Mouse (Mus musculus) G1E (cell line): ENCODE data around the gene Fndc11. TPM values are rescaled to one million over a fixed set of nuclear protein-coding genes. Genes with fewer than 3 reads are reported as not detected.

Experiments used
- ATAC-seq: 2 replicates; pipeline ENCODE4 v1.8.0; 2016; ENCODE audit warnings: mild to moderate bottlenecking; ENCODE audit not compliant: insufficient number of reproducible peaks, poor library complexity, low FRiP score, severe bottlenecking; ENCODE audit errors: extremely low read depth
- DNase-seq: peaks from one replicate; pipeline ENCODE4 v3.0.0; 2012; ENCODE audit warnings: low spot score
- H3K27me3 ChIP-seq: 2 replicates; pipeline ENCODE4 v1.6.1; 2012; ENCODE audit warnings: mild to moderate bottlenecking, low read length, inconsistent platforms; ENCODE audit not compliant: insufficient read depth
- H3K36me3 ChIP-seq: replicated peaks from 2 replicates; pipeline ENCODE3; 2012; ENCODE audit warnings: mild to moderate bottlenecking, inconsistent platforms
- H3K4me1 ChIP-seq: 2 replicates; pipeline ENCODE4 v1.6.1; 2012; ENCODE audit warnings: low read depth, low read length, inconsistent platforms, mixed read lengths; ENCODE audit not compliant: insufficient read depth
- H3K4me3 ChIP-seq: 2 replicates; pipeline ENCODE4 v1.5.1; 2012; ENCODE audit warnings: low read depth, mild to moderate bottlenecking, inconsistent platforms, low read length, moderate library complexity, mixed read lengths
- H3K9me3 ChIP-seq: replicated peaks from 2 replicates; pipeline ENCODE4 v1.6.1; 2012; ENCODE audit warnings: inconsistent platforms
- CTCF ChIP-seq: IDR thresholded peaks from 2 replicates; pipeline ENCODE4 v1.5.1; 2012; ENCODE audit warnings: low read depth, low read length, inconsistent platforms, mixed read lengths
- GATA1 ChIP-seq: IDR thresholded peaks from 2 replicates; pipeline ENCODE4 v1.6.1; 2012; ENCODE audit warnings: borderline replicate concordance, low read length, inconsistent platforms, mixed read lengths
- GATA2 ChIP-seq: IDR thresholded peaks from 2 replicates; pipeline ENCODE4 v1.6.1; 2012; ENCODE audit warnings: low read depth, low read length, inconsistent platforms, borderline replicate concordance
- POLR2AphosphoS5 ChIP-seq: IDR thresholded peaks from 2 replicates; pipeline ENCODE4 v1.6.1; 2012; ENCODE audit warnings: low read depth, low read length, inconsistent platforms; ENCODE audit not compliant: insufficient replicate concordance
- TAL1 ChIP-seq: conservative IDR thresholded peaks from 2 replicates; pipeline ENCODE4 v1.6.1; 2012; ENCODE audit warnings: low read depth, low read length, inconsistent platforms, mixed read lengths
- polyA plus RNA-seq: library from polyadenylated mRNA; stranded (reverse); fragments of >175 nt; gene quantifications from 2 replicates; pipeline ENCODE4 v1.2.3, GENCODE M21; 2012
- total RNA-seq, 2 experiments: library from RNA; stranded (forward) in 1 of 2; stranded (reverse) in 1 of 2; fragments of 200-1000 nt in 1 of 2; fragments of >200 nt in 1 of 2; fragmentation: Nextera tagmentation in 1 of 2; gene quantifications; 2 replicates each; pipeline ENCODE4 v1.2.3; 2014 to 2017

Gene Fndc11
- total and polyA plus RNA-seq, 3 experiments, result not detected

- DNase-seq (no peak), ATAC-seq (no peak)
- Histone ChIP-seq H3K27me3 (peaks cover 51% of the 10 kb centered on the region), H3K36me3 (no peaks in the 10 kb centered on the region), H3K4me3 (no peak within 1 kb of the TSS), H3K9me3 (no peaks in the 10 kb centered on the region), H3K4me1 (no peaks in the 10 kb centered on the region)
- TF ChIP-seq GATA2, result no peak
- TF ChIP-seq CTCF, result no peak
- no peak for TF ChIP-seq GATA1
- no peak for TF ChIP-seq POLR2AphosphoS5
- TF ChIP-seq TAL1, result no peak
These were observed 6.8 kb upstream of the Fndc11 start, which contains the start of gene Srms for GRCm38 (mm10) chr2:181213021-181213445. Gene Srms, minus strand, starts transcription at chr2:181213185.

- DNase-seq (no peak), ATAC-seq (no peak)
- H3K9me3 ChIP-seq, result no peaks in the 10 kb centered on the region
- H3K27me3 ChIP-seq, result peaks cover 40% of the 10 kb centered on the region
- no peaks in the 10 kb centered on the region for H3K4me1 ChIP-seq
- H3K4me3 ChIP-seq, result no peak overlapping the region
- TF ChIP-seq GATA2 (no peak), POLR2AphosphoS5 (no peak), GATA1 (no peak), TAL1 (no peak), CTCF (no peak)
- H3K36me3 ChIP-seq, result no peaks in the 10 kb centered on the region
These were observed 3.8 kb upstream of the Fndc11 start for GRCm38 (mm10) chr2:181216037-181216436.

- no peaks in the 10 kb centered on the region for H3K9me3 ChIP-seq
- no peak for DNase-seq
- no peaks in the 10 kb centered on the region for H3K36me3 ChIP-seq
- H3K27me3 ChIP-seq, result peaks cover 23% of the 10 kb centered on the region
- TF ChIP-seq POLR2AphosphoS5, result no peak
- TF ChIP-seq CTCF, result no peak
- no peak for TF ChIP-seq GATA2
- TF ChIP-seq GATA1, result no peak
- TF ChIP-seq TAL1, result no peak
- H3K4me1 ChIP-seq, result no peaks in the 10 kb centered on the region
- no peak overlapping the region for H3K4me3 ChIP-seq
- ATAC-seq, result no peak
These were observed 830 bp upstream of the Fndc11 start for GRCm38 (mm10) chr2:181218881-181219485.

GRCm38 (mm10) chr2:181220361-181220760 lies 548 bp downstream of the Fndc11 start:
- Histone ChIP-seq H3K36me3 (no peaks in the 10 kb centered on the region), H3K4me3 (no peak overlapping the region), H3K4me1 (no peaks in the 10 kb centered on the region), H3K9me3 (no peaks in the 10 kb centered on the region), H3K27me3 (peaks cover 17% of the 10 kb centered on the region)
- ATAC-seq, result no peak
- TF ChIP-seq POLR2AphosphoS5 (no peak), GATA1 (no peak), TAL1 (no peak), CTCF (no peak), GATA2 (no peak)
- DNase-seq, result no peak

GRCm38 (mm10) chr2:181224994-181225393 lies 5.2 kb downstream of the Fndc11 start:
- ATAC-seq (no peak), DNase-seq (no peak)
- TF ChIP-seq POLR2AphosphoS5, result no peak
- no peak for TF ChIP-seq CTCF
- TF ChIP-seq GATA1, result no peak
- no peak for TF ChIP-seq GATA2
- TF ChIP-seq TAL1, result no peak
- peaks cover 38% of the 10 kb centered on the region for H3K36me3 ChIP-seq
- H3K4me1 ChIP-seq, result no peaks in the 10 kb centered on the region
- no peak overlapping the region for H3K4me3 ChIP-seq
- H3K27me3 ChIP-seq, result peaks cover 11% of the 10 kb centered on the region; the same call in 1 of the 2 replicates
- no peaks in the 10 kb centered on the region for H3K9me3 ChIP-seq

GRCm38 (mm10) chr2:181227122-181227521 lies 7.3 kb downstream of the Fndc11 start:
- Histone ChIP-seq H3K4me3 (no peak overlapping the region), H3K4me1 (no peaks in the 10 kb centered on the region), H3K36me3 (peaks cover 59% of the 10 kb centered on the region), H3K9me3 (no peaks in the 10 kb centered on the region), H3K27me3 (peaks cover under 1% of the 10 kb centered on the region; the same call in 1 of the 2 replicates)
- no peak for DNase-seq
- no peak for ATAC-seq
- no peak for TF ChIP-seq POLR2AphosphoS5
- no peak for TF ChIP-seq CTCF
- TF ChIP-seq GATA2, result no peak
- TF ChIP-seq TAL1, result no peak
- TF ChIP-seq GATA1, result no peak
